Mouse (Mus musculus) frontal cortex, postnatal 14 days (tissue): ENCODE results near the gene Prss16.

ENCODE experiments used
- DNase-seq, 2 experiments: peaks; one replicate each; pipeline ENCODE4 v3.0.0; 2022; ENCODE audit warnings: low spot score in 2 of 2

The Prss16 gene

GRCm38 (mm10) chr13:22036149-22036956 lies 26.8 kb upstream of the Prss16 start:
- DNase-seq = no peak

GRCm38 (mm10) chr13:22035267-22036148 lies 26.0 kb upstream of the Prss16 start, which contains the start of the genes Hist1h2ah and Hist1h2bk:
TSS of gene Hist1h2ah (minus strand) at chr13:22035568.
TSS of gene Hist1h2bk (plus strand) at chr13:22035870.
- DNase-seq = peak; percentile 77 to 80

DNA sequence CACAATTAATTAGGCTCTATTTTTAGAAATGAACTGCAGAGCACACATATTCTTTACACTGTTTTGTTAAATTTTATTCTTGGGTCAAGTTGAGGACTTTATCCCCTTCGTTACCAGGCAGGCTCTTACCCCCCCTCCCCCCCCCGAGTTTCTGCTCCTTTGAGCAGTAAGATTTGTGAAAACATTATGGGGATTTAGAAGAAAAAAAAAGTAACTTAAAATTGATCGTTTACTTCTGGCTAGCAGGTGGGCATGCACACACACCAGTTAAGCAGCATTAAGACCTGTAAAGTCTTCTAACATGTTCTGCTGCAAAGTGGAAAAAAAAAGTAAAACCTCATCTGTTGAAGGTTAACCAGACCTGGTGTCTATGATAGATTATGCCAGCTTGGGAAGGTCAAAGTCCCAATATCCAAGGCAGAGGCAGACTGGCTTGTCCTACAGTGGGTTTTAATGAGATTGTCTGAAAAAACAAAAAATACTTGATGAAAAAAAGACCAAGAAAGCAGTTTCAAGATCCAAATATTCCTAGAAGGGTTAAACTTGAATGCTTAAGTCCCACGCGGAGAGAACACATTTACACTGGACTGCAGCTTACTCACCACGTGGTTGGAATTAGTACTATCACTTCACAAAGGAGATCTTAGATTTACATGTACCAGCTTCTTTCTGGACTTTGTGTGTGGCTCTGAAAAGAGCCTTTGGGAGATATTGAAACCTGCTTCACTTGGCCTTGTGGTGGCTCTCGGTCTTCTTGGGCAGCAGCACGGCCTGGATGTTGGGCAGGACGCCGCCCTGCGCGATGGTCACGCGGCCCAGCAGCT lies 25.1 kb upstream of the Prss16 start:
- no peak for DNase-seq

DNA sequence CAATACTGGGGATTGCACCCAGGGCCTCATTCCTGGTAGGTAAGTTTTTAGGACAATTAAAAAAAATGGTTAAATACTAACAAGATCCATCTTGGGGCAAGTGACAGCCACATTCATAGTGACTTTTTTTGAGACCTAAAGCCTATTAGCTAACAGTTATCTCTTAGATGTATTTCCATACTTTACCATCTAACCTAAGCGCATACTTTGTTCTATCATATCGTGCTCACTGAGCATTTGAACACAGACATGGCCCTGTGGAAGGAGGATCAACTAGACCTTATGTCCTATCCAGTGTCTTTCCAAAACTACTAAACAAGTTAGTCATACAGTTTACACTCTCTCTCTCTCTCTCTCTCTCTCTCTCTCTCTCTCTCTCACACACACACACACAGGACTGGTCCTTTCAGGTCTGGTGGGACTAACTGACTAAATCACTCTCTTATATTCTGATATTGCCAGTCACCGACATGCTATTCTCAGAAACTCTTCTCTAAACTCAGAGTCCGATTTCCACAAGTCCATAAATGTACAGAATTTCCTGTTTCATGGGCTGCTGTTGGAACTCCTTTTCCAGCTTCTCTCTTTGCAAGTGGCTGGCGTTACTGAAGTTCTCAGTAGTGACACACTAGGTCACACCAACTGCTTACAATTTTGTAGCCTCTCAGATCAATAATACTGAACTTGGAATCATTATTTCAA lies 24.4 kb upstream of the Prss16 start:
- DNase-seq = no peak

DNA sequence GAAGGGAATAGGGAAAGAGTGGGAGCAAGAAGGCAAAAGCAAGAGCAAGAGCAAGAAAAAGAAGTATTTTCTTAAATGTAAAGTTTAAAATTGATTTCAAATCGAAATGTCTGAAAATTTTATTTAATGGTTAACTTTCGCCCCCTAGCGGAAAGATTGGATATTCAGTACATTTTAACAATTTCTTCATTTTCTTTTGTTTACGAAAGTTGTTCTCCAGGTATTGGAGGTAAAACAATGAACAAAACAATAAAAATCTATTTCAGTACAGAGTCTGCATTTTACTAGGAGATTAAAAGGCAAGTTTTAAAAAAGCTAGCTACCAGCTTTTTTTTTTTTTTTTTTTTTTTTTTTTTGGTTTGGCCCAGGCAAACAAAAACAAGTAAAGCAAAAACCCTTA lies 21.0 kb upstream of the Prss16 start:
- no peak for DNase-seq

DNA sequence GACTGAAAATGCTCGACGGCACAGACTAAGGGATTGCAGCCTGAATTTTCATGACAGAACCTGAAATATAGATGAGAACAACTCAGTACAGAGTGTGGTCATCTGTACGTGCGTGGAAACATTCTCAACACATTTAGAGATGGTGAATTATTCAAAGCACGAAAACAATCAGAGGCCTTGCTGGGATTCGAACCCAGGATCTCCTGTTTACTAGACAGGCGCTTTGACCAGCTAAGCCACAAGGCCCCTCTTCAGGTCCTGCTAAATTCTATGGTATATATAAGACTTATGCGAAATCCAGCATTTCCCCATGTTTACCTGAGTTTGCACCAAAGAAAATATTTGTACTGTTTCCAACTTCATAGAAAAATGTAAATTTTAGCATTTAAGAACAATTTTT lies 20.4 kb upstream of the Prss16 start:
- no peak for DNase-seq

DNA sequence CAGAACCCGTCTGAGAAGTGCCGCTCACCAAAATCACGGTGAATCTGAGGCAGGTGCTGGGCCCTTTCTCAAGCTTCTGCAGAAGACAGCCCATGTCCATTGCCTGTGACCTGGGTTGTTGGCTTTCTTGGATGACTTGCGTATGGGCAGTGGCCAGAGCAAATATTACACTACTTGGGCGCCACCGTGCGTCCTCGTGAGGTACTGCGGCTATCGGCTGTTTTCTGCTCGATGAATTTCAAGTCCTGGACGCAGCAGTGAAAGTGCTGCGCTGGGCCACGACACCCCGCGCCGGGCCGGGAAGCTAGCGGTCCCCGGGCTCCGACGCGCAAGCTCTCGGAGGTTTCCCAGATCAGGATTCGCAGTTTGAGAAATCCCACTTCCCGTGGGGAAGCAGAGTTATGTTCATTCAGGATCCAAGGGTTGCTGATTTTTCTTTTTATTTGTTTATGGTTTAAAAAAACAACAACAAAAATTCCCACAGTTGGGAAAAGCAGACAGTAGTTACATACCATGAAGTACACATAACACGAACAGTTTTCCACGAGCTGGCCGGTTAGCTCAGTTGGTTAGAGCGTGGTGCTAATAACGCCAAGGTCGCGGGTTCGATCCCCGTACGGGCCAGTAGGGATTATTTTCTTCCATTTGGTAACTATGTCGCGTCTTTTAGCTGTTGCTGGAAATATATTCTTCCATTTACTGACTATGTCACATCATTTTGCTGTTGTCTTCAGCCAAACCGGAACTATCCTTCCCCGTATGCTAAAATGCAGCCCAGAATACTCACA lies 19.3 kb upstream of the Prss16 start:
- peak; percentile 86 to 95 for DNase-seq

- peak; percentile 64 to 90 for DNase-seq
Observed at GRCm38 (mm10) chr13:22026058-22027031, 16.8 kb upstream of the Prss16 start.

DNA sequence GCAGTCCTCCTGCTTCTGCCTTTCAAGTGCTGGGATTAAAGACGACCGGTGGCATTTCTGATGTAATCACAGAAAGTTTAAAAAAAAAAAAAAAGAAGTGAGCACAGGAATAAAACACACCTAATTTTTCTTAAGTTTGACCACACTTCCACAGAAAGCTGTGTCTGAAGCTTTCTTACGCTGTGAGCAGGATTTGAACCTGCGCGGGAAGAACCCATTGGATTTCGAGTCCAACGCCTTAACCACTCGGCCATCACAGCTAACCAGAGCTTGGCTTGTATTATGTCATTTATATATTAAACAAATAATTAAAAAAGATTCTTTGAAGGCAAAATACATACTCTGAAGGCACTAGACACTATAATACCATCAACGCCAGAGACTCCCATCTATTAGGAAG lies 12.7 kb upstream of the Prss16 start:
- DNase-seq = peak in 1 of 2 experiments; percentile 65

DNA sequence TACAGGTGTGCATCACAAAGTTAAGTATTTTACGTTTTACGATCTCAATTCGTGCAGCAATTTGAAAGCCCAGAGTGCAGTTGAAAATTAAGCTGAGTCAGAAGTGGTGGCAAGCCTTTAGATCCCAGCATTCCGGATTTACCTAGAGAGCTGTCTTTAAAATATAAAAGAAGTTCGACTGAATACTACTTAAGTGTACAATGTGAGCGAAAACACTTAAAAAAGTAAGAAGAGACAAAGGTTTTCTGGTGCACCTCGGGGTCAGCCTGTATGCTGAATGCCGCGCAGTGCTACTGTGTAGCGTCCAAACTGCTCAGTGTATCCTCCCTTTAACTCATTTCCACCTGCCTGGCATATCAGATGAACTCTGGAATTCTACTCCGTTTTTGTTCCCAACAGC lies 12.0 kb upstream of the Prss16 start:
- no peak for DNase-seq

- no peak for DNase-seq
Observed at GRCm38 (mm10) chr13:22020901-22021339, 11.4 kb upstream of the Prss16 start.

DNA sequence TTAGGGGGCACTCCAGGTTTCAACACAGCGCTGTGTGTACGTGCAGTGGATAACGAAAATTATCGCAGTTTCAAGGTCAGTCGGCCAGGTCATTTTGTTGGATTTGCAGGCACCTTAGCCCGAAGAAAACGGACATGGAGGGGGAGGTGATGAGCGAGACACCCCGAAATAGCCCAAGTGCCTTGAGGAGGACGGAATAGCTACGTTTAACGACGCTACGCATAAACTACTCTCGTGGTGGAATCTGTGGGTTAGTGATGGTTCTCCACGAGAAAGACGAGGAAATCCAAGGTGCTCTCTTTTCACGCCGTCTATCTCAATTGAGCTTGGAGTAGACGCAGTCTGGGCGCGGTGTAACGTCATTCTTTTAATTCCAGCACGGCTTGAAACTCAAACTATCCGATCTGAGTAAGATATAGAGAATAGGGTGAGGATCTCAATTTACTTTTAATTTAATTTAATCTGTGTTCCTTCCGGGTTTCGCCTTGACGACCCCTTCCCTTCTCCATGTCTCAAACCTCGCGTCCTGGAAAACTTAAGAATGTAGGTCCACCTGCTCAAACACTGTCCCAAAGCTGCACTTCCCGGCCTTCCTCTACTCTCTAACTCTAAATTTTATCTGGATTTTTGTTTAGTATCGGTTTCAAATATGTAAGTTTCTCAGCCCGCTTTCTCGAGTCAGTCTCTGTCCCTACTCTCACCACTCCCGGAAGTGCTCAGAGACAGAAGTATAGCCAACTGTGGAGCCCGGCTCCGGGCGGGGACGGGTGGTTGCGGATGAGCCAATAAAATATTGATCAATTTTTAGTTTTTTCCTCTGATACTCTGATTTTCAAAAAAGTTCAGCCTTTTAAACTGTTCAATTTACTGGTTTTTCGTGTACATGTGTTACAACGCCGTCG lies 10.6 kb upstream of the Prss16 start:
- DNase-seq = no peak

DNA sequence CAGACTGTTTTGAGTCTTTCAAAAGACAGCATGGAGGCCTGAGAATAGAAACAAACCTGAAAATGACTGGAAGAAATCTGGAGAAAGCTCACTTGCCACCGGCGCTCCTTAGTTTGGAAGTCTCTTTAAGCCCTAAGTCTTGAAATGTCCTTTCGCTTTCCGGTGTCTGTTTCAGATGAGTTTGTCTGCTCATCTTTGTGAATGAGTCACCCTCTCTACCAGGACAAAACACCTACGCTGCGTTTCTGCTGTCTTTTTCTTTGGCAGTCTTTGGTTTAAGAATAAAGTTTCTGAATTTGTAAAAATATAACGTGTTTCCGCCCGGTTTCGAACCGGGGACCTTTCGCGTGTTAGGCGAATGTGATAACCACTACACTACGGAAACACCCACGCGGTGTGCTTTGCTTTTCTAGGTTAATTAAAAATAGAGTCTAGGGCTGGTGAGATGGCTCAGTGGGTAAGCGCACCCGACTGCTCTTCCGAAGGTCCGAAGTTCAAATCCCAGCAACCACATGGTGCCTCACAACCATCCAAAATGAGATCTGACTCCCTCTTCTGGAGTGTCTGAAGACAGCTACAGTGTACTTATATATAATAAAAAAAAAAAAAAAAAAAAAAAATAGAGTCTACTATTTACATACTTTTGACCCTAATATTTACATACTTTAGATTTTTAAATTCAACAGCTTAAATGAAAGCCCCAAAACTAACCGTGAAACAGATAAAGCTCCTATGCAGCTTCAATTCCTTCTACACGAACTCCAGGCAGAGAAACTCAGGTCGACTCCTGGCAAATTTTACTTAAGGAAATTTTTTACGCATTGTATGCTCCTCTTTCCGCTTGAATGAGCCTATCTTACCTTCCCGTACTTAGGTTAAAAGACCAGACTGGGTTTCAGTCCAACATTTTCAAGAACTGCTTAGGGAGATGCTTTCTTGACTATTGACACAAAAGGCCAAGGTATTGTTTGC lies 6.2 kb upstream of the Prss16 start:
- peak in 1 of 2 experiments; percentile 63 for DNase-seq

- no peak for DNase-seq
Observed at GRCm38 (mm10) chr13:22014411-22014845, 4.9 kb upstream of the Prss16 start.

DNA sequence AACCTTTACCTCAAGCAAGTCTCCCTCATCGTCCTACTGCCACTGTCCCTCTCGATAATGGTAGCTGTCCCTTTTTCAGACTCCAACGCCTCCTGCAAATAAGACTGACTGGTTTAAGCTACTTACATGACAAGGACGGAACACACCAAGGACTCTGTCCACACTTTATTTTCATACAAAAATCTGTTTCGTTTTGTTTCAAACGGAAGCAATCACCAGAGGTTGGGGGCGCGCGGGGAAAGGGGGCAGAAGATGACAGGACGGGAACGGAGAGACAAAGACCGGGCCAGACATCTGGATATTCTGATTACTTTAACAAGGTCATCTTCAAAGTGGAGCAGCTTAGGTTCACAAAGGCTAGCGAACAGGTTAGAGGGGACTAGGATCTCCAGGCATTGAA lies 4.2 kb upstream of the Prss16 start:
- DNase-seq = no peak

DNA sequence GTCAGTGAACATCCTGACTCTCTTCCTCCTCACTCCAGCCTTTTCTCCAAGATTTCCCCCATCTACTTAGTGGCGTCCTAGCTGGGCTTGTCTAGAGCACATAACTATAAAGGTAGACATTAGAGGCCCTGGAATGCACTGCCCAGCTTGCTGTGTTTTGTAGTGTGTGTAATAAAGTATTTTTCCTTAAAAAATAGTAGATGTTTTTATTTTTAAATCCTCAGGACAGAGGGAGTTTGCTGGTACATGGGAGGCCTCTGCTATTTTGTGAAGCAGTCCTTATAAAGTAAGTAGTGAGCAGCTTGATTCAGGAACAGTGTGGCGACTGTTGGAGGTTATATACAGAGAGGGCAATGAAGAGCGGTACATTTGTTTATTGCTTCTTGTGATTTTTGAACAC lies 835 bp downstream of the Prss16 start:
- no peak for DNase-seq

DNA sequence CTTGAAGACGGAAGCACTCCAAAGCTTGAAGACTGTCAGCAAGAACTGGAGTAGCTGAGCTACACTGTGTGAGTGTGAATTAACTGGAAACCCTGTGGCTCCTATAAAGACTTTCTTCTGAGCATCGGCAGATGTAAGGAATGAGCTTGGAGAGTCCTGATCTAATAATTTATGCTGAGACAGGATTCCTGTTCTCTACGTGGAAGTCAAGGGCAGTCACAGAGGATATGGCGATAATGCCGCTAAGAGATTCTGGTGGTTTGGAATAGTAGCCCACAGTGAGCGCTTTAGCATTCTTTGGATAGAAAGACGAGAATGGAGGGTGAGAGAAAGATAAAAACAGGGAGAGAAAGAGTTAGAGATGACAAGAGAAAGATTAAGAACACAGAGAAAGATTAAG lies 1.7 kb downstream of the Prss16 start:
- DNase-seq = no peak
